Mouse (Mus musculus): ENCODE measurements around the gene Sgpp1.
"Not testable (repeated sequence)": the region's sequence is repeated elsewhere in the genome, so short reads cannot be mapped to it uniquely, and the experiment has no call there.

Gene Sgpp1

DNA sequence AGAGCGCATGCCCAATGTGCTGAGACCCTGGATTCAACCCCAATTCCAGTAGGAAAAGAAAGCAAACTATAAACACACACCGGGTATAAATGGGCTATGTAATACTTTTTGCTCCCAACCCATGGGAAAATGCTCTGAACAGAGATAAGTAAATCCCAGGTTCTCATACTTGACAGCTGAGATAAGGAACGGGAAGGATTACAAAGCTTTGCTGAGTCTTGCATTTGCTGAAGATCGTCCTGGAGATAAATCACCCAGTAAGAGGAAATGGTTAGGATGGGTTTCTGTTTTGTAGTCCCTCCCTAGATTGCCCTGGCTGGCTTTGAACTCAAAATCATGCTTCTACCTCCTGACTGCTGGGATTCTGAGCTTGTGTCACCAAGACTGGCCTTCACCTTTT lies 48.2 kb downstream of the Sgpp1 start:
- DNase-seq: no peak

DNA sequence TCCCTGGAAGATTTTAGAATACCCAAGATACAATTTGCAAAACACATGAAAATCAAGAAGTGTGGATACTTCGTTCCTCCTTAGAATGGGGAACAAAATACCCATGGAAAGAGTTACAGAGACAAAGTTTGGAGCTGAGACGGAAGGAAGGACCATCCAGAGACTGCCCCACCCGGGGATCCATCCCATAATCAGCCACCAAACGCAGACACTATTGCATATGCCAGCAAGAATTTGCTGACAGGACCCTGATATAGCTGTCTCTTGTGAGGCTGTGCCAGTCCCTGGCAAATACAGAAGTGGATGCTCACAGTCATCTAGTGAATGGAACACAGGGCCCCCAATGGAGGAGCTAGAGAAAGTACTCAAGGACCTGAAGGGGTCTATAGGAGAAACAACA lies 51.5 kb downstream of the Sgpp1 start:
- DNase-seq: not testable (repeated sequence)

DNA sequence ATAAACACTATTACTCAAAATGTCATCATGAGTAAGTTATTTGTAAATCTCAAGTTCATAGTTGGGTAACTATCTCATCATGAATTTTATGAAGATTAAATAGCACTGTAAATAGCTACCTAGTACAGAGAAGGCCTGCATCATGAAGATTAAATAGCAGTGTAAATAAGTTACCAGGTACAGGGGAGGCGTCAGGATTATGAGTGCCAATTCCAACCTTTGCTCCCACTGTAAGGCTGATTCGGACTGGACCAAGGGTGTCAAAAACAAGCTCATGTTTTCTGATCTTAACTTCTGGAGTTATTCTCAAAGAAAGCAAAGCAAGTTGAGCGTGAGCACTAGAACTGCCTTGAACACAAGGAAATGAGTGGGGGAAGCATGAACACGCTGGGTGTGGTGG lies 51.9 kb downstream of the Sgpp1 start:
- DNase-seq: peak; percentile 68 to 83

DNA sequence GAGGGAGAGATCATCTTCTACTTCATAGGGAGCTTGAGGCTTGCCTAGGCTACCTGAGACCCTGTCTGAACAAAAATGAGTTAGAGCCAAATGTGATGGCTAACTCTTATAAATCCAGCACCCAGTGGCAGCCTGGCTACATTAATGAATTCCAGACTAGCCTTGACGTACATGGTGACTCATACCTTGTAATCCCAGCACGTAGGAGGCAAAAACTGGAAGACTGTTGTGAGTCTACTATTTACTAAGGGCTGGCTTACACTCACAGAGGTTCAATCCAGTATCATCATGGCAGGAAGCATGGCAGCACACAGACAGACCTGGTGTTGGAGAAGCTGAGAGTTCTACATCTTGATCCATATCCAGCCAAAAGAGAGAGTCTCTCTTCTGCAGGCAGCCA lies 52.7 kb downstream of the Sgpp1 start:
- no peak for DNase-seq

DNA sequence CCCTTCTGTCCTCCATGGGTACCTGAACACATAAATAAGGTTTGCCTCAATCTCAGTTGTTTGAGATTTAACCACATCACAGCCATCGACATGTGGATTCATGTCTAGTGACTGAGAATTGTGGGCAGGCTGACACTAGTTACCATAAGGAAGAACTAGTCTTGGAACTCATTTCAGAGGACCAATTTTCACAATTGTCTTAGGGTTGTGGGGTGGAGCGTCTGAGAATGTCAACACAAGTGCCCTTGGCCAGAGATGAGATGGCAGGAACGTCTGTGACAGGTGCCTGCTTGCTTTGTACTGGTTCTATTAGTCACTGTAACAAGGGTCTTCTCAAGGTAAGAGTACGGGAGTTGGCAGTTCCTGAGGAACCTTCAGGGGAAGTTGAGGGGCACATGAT lies 54.4 kb downstream of the Sgpp1 start:
- no peak for DNase-seq

DNA sequence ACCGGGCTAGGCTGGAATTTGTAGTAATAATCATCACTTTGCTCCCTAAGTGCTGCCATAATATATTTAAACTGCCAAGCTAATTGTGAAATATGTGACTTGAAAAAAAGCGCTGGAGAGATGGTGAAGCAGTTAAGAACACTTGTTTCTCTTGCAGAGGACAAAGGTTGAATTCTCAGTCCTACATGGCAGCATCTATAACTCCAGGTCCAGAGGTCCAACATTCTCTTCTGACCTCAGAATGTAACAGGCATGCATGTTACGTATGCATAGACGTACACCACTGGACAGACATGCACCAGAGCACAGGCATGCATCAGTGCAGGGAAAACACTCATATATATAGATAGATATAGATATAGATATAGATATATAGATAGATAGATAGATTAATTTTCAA lies 57.1 kb downstream of the Sgpp1 start:
- DNase-seq: no peak

DNA sequence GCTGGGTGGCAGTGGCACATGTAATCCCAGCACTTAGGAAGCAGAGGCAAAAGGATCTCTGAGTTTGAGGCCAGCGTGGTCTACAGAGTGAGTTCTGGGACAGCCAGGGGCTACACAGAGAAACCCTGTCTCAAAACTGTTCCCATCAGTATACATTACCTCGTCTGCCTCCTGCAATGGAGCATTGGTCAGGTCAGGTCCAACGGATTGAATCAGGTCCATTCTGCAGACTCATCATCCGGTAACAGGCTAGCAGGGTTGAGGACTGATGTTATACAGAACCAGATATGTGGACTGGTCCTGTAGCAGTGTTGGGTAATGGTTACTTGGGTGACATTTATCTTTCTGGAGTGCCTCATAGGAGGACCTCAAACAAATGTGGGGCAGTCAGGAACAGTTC lies 62.9 kb downstream of the Sgpp1 start:
- DNase-seq: no peak

DNA sequence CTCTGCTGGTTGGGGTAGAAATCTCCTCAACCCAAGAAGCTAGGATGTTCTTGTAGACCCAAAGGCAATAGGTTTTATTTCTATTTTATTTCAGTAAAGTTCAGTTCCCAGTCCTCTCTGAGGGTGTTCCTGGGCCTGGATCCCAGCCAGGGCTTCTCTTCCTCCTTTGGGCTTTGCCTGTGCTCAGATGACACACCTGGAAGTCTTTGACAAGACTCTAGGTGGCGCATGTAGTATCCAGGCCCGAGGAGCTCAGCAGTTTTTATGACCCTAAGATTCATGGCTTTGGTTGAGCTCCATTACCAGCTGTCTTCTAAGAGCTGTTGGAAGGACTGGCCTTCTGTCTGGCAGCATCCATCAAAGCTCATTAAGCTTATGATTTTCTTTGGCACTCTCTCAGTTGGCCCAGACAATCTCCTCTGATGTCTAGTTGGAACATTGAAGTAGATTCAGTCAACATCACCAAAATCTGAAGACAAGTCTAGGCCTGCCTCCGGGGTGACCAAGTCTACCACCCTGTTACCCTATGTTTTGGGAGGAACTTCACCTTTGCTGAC lies 63.7 kb downstream of the Sgpp1 start:
- DNase-seq: peak in 1 of 2 experiments; percentile 41

DNA sequence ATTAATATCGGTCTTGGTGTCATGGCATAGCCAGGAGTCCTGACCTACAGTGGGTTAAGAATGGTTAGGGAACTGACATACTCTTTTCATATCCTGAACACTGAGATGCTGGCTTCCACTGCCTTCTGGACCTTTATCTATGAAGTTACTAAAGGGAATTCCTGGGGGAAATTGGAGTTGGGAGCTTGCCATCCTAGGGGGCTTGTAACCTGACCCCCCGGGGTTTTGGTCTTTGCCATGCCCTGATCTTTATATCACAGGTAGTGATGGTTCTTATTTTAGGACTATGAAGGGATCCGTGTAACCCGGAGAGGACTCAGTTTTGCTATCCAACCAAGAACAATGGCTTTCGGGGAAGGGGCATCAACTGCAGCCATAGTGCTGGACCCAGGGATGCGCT lies 64.9 kb downstream of the Sgpp1 start:
- DNase-seq: no peak

DNA sequence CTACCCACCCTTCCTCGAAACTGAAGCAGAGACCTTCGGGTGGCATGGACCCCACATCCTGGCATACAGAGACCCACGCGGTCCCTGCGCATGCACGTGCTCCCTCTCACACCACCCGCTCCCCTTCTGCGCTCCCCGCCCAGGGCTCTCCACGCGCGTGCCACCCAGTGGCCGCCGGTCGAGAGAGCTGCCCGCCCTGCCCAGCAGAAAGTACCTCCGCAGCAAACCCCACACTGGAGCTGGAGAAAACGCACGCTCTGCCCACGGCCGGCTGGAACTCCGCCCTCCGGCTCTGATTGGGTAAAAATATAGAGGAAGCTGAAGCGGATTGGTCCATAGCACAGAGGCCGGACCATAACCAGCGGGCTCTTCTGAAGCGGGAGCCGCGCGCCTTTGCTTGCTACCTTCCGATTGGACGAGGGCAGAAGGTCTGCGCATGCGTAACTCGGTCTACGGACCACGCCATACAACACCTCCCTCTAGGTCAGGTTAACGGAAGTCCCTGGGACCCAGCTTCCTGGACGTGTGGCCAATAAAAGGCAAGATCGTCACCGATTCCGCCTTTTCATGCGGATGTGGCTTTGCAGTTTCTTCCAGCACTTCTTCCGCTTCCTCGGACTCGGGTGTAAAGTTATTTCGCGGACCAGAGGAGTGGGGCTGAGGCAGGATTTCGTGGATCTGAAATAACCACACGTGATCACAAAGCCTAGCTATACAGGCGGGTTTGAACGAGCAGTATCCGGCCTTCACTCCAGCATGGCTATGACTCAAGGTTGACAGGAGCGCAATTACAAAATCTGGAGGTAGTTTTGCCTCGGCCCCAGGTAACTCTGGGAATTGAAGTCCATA lies 66.0 kb downstream of the Sgpp1 start, which contains the start of gene Wdr89:
Gene Wdr89 (minus strand): TSS at position 280 of the 849 bp plus-strand sequence.
- DNase-seq: peak; percentile 100

DNA sequence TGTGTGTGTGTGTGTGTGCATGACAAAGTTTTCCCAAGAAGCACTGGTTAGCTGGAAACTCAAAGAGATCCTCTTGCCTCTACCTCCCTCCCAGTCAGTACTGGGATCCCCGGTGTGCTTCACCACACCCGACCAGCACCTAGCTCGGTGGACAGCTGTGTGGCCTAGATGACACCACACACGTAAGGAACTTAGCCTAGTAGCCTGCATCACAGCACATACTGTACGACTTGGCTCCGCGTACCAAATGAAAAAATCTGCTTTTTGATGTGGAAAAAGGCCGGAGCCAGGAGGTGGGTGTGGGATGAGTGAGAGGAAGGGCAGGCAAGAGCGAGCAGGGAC lies 66.6 kb downstream of the Sgpp1 start:
- DNase-seq: no peak

DNA sequence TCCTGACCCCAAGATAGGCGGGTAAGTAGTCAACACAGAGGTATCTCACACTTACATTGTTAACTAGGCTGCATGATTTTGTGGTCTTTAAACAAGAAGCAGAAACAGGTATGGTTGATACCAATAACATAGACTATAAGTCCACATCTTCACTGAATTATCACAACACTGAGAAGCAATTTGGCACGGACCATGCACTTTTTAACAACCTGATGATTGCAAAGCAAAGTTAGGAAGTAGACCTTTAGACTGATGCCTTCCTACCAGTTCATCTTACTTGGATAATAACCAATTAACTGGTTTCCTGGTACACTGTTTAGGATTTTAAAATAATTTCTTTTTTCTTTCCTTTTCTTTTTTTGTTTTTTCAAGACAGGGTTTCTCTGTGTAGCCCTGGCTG lies 67.3 kb downstream of the Sgpp1 start:
- peak in 1 of 2 experiments; percentile 28 for DNase-seq

DNA sequence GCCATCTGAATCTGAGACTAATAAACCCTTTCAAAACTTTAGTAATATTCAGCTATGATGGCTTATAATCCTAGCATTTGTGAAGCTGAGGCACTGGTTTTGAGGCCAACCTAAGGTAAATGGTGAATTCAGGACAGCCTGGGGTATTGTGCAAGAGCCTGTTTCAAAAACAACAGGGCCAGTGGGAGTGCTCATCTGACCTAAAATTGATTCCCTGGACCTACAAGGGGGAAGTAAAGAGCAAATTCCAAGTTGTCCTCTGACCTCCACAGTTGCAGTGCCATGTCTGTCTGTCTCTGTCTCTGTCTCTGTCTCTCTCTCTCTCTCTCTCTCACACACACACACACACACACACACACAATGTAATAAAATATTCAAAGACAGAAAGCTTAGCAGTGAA lies 68.6 kb downstream of the Sgpp1 start:
- DNase-seq: no peak

DNA sequence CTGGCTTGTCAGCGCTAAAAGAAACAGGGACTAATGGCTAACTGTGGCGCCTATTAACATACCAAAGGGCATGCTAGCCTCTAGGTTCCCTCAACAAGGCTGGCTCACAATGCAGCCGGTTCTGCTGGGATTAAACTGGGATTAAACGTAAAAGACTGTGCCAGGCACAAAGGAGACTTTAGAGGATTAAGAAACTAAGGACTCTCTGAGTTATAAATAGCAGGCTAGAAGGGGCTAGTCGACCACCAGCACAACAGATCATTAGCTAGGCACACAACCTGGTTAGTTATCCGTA lies 71.1 kb downstream of the Sgpp1 start:
- DNase-seq: peak; percentile 75 to 77

All from kidney, adult 8-10 months (tissue).